Mouse (Mus musculus) forelimb bud, embryonic 11.5 days (tissue): ENCODE results near the gene Tex264.

ENCODE experiments used
- DNase-seq: peaks from one replicate; pipeline ENCODE4 v3.0.0-alpha.2; 2012; ENCODE audit warnings: low read depth, low spot score

The Tex264 gene

GRCm38 (mm10) chr9:106685249-106686101 lies at the start of gene Tex264:
TSS of gene Tex264 (minus strand) at chr9:106685927.
- DNase-seq = peak; percentile 70

GRCm38 (mm10) chr9:106733690-106734089 lies 48.0 kb upstream of the Tex264 start:
- DNase-seq = no peak

GRCm38 (mm10) chr9:106729416-106729815 lies 43.7 kb upstream of the Tex264 start:
- DNase-seq = no peak

- no peak for DNase-seq
Observed at GRCm38 (mm10) chr9:106726891-106727290, 41.2 kb upstream of the Tex264 start.

DNA sequence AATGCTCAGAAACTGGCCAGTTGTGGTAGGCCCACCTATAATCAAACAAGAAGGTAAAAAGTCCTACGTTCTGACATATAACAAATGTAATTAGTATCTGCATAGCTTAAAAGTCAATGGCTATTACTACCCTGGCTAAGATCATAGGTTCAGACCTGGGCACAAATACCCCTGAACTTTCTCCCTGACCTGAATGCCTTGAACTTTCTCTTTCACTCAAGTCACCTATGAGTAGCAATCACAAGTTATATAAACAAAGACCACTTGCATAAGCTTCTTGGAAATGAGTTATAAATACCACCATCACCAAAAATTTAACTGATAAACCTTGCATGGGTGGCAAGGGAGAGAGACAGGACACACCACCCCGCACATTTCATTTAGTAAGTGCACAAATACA lies 39.7 kb upstream of the Tex264 start:
- no peak for DNase-seq

DNA sequence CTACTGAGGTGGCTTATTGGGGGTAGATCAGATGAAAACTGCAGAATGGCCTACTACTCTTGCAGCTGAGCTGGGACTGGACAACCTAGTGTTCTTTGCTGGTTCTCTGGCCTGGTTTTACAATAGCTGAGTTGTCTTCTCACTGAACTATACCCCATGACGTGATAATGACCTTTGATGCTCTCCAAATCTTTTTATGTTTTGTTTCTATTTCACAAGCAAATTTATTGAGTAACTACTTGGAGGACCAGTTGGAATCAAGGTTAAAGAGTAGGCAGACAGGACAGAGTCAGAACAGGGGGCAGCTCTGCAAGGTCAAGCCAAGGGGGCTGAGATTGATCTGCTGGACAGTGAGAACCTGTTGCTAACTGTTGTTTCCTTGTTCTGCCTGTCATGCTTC lies 39.1 kb upstream of the Tex264 start:
- DNase-seq = no peak

- DNase-seq = no peak
Observed at GRCm38 (mm10) chr9:106716729-106717128, 31.0 kb upstream of the Tex264 start.

- no peak for DNase-seq
Observed at GRCm38 (mm10) chr9:106716232-106716631, 30.5 kb upstream of the Tex264 start.

DNA sequence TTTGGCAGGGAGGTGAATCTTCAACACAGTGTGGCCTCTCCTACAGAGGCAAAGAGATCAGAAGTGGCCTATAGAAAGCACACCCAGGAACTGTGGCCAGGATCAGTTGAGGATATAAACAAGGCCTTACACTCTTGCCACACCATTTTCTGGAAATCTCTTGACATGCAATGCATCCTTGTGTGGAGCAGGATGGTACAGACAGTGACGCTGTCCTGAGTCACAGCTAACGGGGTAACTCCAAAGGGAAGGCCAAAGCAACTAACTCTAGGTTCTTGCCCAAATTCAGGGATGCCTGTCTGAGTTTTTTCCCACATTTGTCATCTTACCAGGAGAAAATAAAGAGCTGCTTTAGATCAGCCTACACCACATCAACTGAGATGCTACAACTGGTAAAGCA lies 26.7 kb upstream of the Tex264 start:
- no peak for DNase-seq

GRCm38 (mm10) chr9:106692973-106693481 lies 7.3 kb upstream of the Tex264 start:
- DNase-seq = no peak

- no peak for DNase-seq
Observed at GRCm38 (mm10) chr9:106688834-106689233, 3.1 kb upstream of the Tex264 start.

- DNase-seq = peak; percentile 90
Observed at GRCm38 (mm10) chr9:106686983-106687650, 1.4 kb upstream of the Tex264 start.

DNA sequence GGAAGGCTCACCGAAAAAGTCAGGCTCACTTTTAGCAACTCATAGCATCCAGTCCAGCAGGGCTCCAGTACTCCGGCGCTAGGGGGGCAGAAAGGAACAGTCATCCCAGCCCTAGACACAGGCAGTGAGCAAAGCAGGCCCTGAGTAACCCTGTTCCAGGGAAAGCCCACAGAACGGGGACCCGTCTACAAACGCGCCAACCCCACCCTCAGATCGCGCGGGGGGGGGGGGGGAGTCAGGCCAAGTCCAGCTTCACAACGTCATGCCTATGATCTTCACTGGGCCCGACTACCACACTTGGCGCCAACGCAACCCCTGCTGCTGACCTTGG lies 844 bp downstream of the Tex264 start:
- no peak for DNase-seq

- no peak for DNase-seq
Observed at GRCm38 (mm10) chr9:106684093-106684872, 1.4 kb downstream of the Tex264 start.

GRCm38 (mm10) chr9:106681026-106681425 lies 4.7 kb downstream of the Tex264 start:
- no peak for DNase-seq

DNA sequence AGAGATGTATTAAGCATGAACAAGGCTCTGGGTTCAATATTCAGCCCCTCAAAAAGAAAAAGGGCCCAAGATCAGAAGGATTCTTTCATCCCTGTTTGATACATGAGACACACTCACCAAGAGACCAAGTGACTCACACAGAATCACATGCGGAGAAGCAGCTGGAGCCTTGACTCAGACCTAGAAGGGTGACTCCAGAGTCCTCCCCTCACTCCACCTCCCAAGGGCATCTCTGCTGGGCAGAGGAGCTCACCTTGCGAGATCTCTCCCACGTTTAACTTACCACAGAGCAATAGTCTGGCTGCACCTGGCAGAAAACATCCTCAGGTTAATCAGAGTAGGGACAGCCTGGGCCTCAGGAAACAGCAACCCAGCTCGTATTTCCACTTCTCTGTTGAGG lies 7.5 kb downstream of the Tex264 start:
- no peak for DNase-seq

DNA sequence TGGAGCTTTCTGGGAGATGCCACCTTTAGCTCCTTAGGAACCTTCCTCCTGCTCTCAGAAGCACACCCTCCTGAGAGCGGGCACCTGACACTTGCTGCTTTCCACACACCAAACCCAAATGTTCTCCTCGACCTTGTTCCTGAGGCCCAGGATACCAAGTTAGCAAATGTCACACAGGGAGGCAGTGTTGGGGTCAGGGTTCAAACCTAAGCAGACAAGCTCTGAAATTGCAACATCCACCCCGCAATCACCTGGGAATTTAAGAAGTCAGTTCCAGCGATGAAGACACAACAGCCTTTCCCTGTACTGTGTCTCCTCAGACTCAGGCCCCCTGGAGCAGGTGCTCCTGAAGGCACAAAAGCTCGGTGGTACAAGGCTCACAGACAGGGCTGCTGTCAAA lies 8.0 kb downstream of the Tex264 start:
- DNase-seq = no peak

DNA sequence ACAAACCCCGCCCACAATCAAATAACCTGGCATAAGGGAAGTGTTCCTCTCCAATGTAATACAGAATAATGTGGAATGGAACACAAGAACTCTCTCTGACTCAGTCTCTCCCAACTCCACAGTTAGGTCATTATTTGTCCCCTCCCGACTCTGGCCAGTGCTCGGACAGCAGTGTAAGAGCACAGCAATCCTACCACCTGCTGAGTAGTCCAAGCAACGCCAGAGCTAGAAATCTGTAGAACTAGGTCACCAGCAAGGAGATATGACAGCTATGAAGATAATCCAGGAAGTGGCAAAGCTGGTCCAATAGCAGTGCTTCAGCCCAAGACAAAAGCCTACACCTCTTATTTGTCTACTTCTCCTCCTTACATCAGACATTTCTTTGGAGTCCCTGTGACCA lies 9.2 kb downstream of the Tex264 start:
- DNase-seq = no peak

- DNase-seq = no peak
Observed at GRCm38 (mm10) chr9:106675965-106676364, 9.8 kb downstream of the Tex264 start.

- DNase-seq = peak; percentile 79
Observed at GRCm38 (mm10) chr9:106675480-106675879, 10.2 kb downstream of the Tex264 start.

- no peak for DNase-seq
Observed at GRCm38 (mm10) chr9:106673860-106674259, 11.9 kb downstream of the Tex264 start.

GRCm38 (mm10) chr9:106664856-106665255 lies 20.9 kb downstream of the Tex264 start:
- DNase-seq = no peak
